Mouse (Mus musculus): ENCODE measurements around the gene March10.

March10 gene

GRCm38 (mm10) chr11:105352152-105352551 lies 104.4 kb downstream of the March10 start:
- no peak for DNase-seq

GRCm38 (mm10) chr11:105350643-105351042 lies 105.9 kb downstream of the March10 start:
- no peak for DNase-seq

GRCm38 (mm10) chr11:105349780-105350324 lies 106.7 kb downstream of the March10 start:
- no peak for DNase-seq

GRCm38 (mm10) chr11:105348495-105348982 lies 108.0 kb downstream of the March10 start:
- no peak for DNase-seq

GRCm38 (mm10) chr11:105347162-105348161 lies 109.1 kb downstream of the March10 start:
- DNase-seq: peak; percentile 86

GRCm38 (mm10) chr11:105345284-105345683 lies 111.3 kb downstream of the March10 start:
- no peak for DNase-seq

GRCm38 (mm10) chr11:105338596-105339390 lies 117.7 kb downstream of the March10 start:
- no peak for DNase-seq

- DNase-seq: no peak
Measured at GRCm38 (mm10) chr11:105333867-105334670, 122.5 kb downstream of the March10 start.

- peak; percentile 41 for DNase-seq
Measured at GRCm38 (mm10) chr11:105332468-105332867, 124.1 kb downstream of the March10 start.

GRCm38 (mm10) chr11:105331732-105332131 lies 124.8 kb downstream of the March10 start:
- no peak for DNase-seq

- no peak for DNase-seq
Measured at GRCm38 (mm10) chr11:105331129-105331528, 125.4 kb downstream of the March10 start.

GRCm38 (mm10) chr11:105329962-105330361 lies 126.6 kb downstream of the March10 start:
- DNase-seq: no peak

- no peak for DNase-seq
Measured at GRCm38 (mm10) chr11:105327101-105327500, 129.4 kb downstream of the March10 start.

GRCm38 (mm10) chr11:105323530-105323929 lies 133.0 kb downstream of the March10 start:
- DNase-seq: no peak

GRCm38 (mm10) chr11:105321090-105321489 lies 135.4 kb downstream of the March10 start:
- DNase-seq: no peak

- DNase-seq: no peak
Measured at GRCm38 (mm10) chr11:105317769-105318168, 138.8 kb downstream of the March10 start.

- no peak for DNase-seq
Measured at GRCm38 (mm10) chr11:105316121-105316520, 140.4 kb downstream of the March10 start.

- no peak for DNase-seq
Measured at GRCm38 (mm10) chr11:105315296-105315695, 141.2 kb downstream of the March10 start.

GRCm38 (mm10) chr11:105313633-105314014 lies 142.9 kb downstream of the March10 start:
- no peak for DNase-seq

GRCm38 (mm10) chr11:105312972-105313632 lies 143.4 kb downstream of the March10 start:
- DNase-seq: no peak

GRCm38 (mm10) chr11:105312311-105312942 lies 144.1 kb downstream of the March10 start:
- no peak for DNase-seq
